Mouse (Mus musculus): ENCODE measurements around the gene Dnajc1.

The Dnajc1 gene

GRCm38 (mm10) chr2:18218500-18218899, 174.1 kb downstream of the Dnajc1 start:
- Histone ChIP-seq H3K36me3 (ENCODE audit: insufficient read depth, low read length) (peaks cover 59% of the 10 kb centered on the region), H3K4me1 (replicated peaks; ENCODE audit: low read depth, low read length) (peaks cover 3% of the 10 kb centered on the region; the same call in 1 of the 2 replicates), H3K27me3 (ENCODE audit: insufficient read depth, low read length) (no peaks in the 10 kb centered on the region), H3K9me3 (ENCODE audit: low read length) (no peaks in the 10 kb centered on the region), H3K4me3 (replicated peaks; ENCODE audit: low read length) (no peak overlapping the region)
- no peak for TF ChIP-seq POU5F1 (IDR thresholded peaks at IDR 0.05; ENCODE audit: borderline replicate concordance, low read length)
- no peak for TF ChIP-seq CTCF (conservative IDR thresholded peaks at IDR 0.05; ENCODE audit: low read length)
- no peak for TF ChIP-seq NANOG (IDR thresholded peaks at IDR 0.05; ENCODE audit: borderline replicate concordance, low read length)

DNA sequence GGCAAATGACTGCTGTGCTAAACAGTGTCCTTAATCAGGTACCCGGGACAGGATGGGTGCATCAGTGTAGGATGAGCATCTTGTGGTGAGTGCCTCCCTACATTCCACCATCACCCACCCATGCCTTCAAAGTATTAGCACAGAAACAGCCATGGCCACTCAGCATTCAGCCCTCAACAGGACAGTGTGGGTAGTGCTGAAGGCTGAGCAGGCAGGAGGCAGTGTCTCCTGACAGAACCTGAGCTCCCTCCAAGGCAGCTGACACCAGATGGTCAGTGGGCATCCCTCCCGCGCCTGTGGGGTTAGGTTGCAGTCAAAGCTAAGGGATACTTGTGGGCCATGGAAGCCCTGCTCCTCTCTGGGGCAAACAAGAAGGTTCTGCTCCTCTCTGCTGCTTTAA, 174.8 kb downstream of the Dnajc1 start:
- TF ChIP-seq POU5F1 (IDR thresholded peaks at IDR 0.05; ENCODE audit: borderline replicate concordance, low read length) (no peak), NANOG (IDR thresholded peaks at IDR 0.05; ENCODE audit: borderline replicate concordance, low read length) (no peak), CTCF (conservative IDR thresholded peaks at IDR 0.05; ENCODE audit: low read length) (no peak)
- H3K4me1 ChIP-seq (replicated peaks; ENCODE audit: low read depth, low read length), result peaks cover 8% of the 10 kb centered on the region; the same call in 1 of the 2 replicates
- peaks cover 65% of the 10 kb centered on the region for H3K36me3 ChIP-seq (ENCODE audit: insufficient read depth, low read length)
- H3K9me3 ChIP-seq (ENCODE audit: low read length), result no peaks in the 10 kb centered on the region
- no peaks in the 10 kb centered on the region for H3K27me3 ChIP-seq (ENCODE audit: insufficient read depth, low read length)
- H3K4me3 ChIP-seq (replicated peaks; ENCODE audit: low read length), result no peak overlapping the region

DNA sequence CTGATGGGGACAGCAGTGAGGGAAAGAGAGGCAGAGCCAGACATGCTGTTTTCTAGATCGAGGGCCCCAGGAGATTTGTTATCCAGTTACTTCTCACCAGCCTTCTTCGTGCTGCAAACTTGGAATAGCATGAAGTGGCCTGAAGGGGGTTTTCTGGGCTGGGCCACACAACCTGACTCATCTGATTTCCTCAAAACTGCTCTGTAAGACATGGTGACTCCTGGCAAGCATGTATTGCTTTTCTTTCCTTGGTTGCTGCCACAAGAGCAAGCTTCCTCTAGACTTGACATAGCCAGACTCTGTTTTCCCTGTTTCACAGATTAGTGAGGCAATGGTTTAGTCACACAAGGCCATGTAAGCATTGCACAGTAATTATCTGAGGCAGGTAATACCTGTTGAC, 178.6 kb downstream of the Dnajc1 start:
- H3K36me3 ChIP-seq (ENCODE audit: insufficient read depth, low read length), result peaks cover 90% of the 10 kb centered on the region
- H3K4me3 ChIP-seq (replicated peaks; ENCODE audit: low read length), result no peak overlapping the region
- H3K27me3 ChIP-seq (ENCODE audit: insufficient read depth, low read length), result no peaks in the 10 kb centered on the region
- TF ChIP-seq POU5F1 (IDR thresholded peaks at IDR 0.05; ENCODE audit: borderline replicate concordance, low read length) (no peak), NANOG (IDR thresholded peaks at IDR 0.05; ENCODE audit: borderline replicate concordance, low read length) (no peak), CTCF (conservative IDR thresholded peaks at IDR 0.05; ENCODE audit: low read length) (no peak)
- no peaks in the 10 kb centered on the region for H3K9me3 ChIP-seq (ENCODE audit: low read length)
- H3K4me1 ChIP-seq (replicated peaks; ENCODE audit: low read depth, low read length), result peaks cover 8% of the 10 kb centered on the region; the same call in 1 of the 2 replicates

- H3K4me3 ChIP-seq (replicated peaks; ENCODE audit: low read length), result no peak overlapping the region
- peaks cover 12% of the 10 kb centered on the region; the same call in 1 of the 2 replicates for H3K4me1 ChIP-seq (replicated peaks; ENCODE audit: low read depth, low read length)
- TF ChIP-seq NANOG (IDR thresholded peaks at IDR 0.05; ENCODE audit: borderline replicate concordance, low read length) (no peak), CTCF (conservative IDR thresholded peaks at IDR 0.05; ENCODE audit: low read length) (no peak), POU5F1 (IDR thresholded peaks at IDR 0.05; ENCODE audit: borderline replicate concordance, low read length) (no peak)
- no peaks in the 10 kb centered on the region for H3K9me3 ChIP-seq (ENCODE audit: low read length)
- peaks cover 94% of the 10 kb centered on the region for H3K36me3 ChIP-seq (ENCODE audit: insufficient read depth, low read length)
- no peaks in the 10 kb centered on the region for H3K27me3 ChIP-seq (ENCODE audit: insufficient read depth, low read length)
These were observed 182.7 kb downstream of the Dnajc1 start for GRCm38 (mm10) chr2:18209948-18210347.

GRCm38 (mm10) chr2:18209211-18209823, 183.3 kb downstream of the Dnajc1 start:
- no peak overlapping the region for H3K4me3 ChIP-seq (replicated peaks; ENCODE audit: low read length)
- no peaks in the 10 kb centered on the region for H3K9me3 ChIP-seq (ENCODE audit: low read length)
- peaks cover 94% of the 10 kb centered on the region for H3K36me3 ChIP-seq (ENCODE audit: insufficient read depth, low read length)
- H3K4me1 ChIP-seq (replicated peaks; ENCODE audit: low read depth, low read length), result peaks cover 9% of the 10 kb centered on the region; the same call in 1 of the 2 replicates
- no peaks in the 10 kb centered on the region for H3K27me3 ChIP-seq (ENCODE audit: insufficient read depth, low read length)
- TF ChIP-seq POU5F1 (IDR thresholded peaks at IDR 0.05; ENCODE audit: borderline replicate concordance, low read length) (no peak), CTCF (conservative IDR thresholded peaks at IDR 0.05; ENCODE audit: low read length) (no peak), NANOG (IDR thresholded peaks at IDR 0.05; ENCODE audit: borderline replicate concordance, low read length) (no peak)

- Histone ChIP-seq H3K4me3 (replicated peaks; ENCODE audit: low read length) (no peak overlapping the region), H3K4me1 (replicated peaks; ENCODE audit: low read depth, low read length) (peaks cover 9% of the 10 kb centered on the region; the same call in 1 of the 2 replicates), H3K36me3 (ENCODE audit: insufficient read depth, low read length) (peaks cover 94% of the 10 kb centered on the region), H3K9me3 (ENCODE audit: low read length) (no peaks in the 10 kb centered on the region), H3K27me3 (ENCODE audit: insufficient read depth, low read length) (no peaks in the 10 kb centered on the region)
- TF ChIP-seq CTCF (conservative IDR thresholded peaks at IDR 0.05; ENCODE audit: low read length) (no peak), NANOG (IDR thresholded peaks at IDR 0.05; ENCODE audit: borderline replicate concordance, low read length) (no peak), POU5F1 (IDR thresholded peaks at IDR 0.05; ENCODE audit: borderline replicate concordance, low read length) (no peak)
These were observed 184.1 kb downstream of the Dnajc1 start for GRCm38 (mm10) chr2:18208578-18208977.

- Histone ChIP-seq H3K36me3 (ENCODE audit: insufficient read depth, low read length) (peaks cover 84% of the 10 kb centered on the region), H3K27me3 (ENCODE audit: insufficient read depth, low read length) (no peaks in the 10 kb centered on the region), H3K9me3 (ENCODE audit: low read length) (no peaks in the 10 kb centered on the region), H3K4me1 (replicated peaks; ENCODE audit: low read depth, low read length) (0 out of 2 replicates have a peak, but pooled peaks cover 4% of the 10 kb centered on the region), H3K4me3 (replicated peaks; ENCODE audit: low read length) (no peak overlapping the region)
- no peak for TF ChIP-seq NANOG (IDR thresholded peaks at IDR 0.05; ENCODE audit: borderline replicate concordance, low read length)
- TF ChIP-seq CTCF (conservative IDR thresholded peaks at IDR 0.05; ENCODE audit: low read length), result no peak
- TF ChIP-seq POU5F1 (IDR thresholded peaks at IDR 0.05; ENCODE audit: borderline replicate concordance, low read length), result no peak
These were observed 185.8 kb downstream of the Dnajc1 start for GRCm38 (mm10) chr2:18206811-18207210.

DNA sequence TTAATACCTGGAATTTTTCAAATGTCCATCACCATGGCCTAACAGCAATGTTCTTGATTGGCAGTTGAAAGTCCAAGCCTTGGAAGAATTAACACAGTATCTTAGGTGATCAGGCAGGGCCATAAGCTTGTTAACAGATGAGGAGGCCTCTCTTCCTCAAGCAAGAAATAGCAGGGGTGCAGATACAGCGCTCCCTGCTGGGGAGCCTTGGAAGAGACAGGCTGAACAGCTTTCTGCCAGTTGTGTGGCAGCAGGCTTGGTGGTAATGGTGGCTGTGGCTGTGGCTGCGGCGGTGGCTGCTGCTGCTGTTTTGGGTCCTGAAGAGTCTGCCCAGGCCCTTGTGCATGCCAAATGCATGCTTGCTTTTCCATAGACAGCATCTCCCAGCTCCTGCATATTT, 187.5 kb downstream of the Dnajc1 start:
- H3K9me3 ChIP-seq (ENCODE audit: low read length), result no peaks in the 10 kb centered on the region
- TF ChIP-seq POU5F1 (IDR thresholded peaks at IDR 0.05; ENCODE audit: borderline replicate concordance, low read length) (no peak), CTCF (conservative IDR thresholded peaks at IDR 0.05; ENCODE audit: low read length) (peak; percentile 83)
- no peak overlapping the region for H3K4me3 ChIP-seq (replicated peaks; ENCODE audit: low read length)
- H3K36me3 ChIP-seq (ENCODE audit: insufficient read depth, low read length), result peaks cover 82% of the 10 kb centered on the region
- H3K4me1 ChIP-seq (replicated peaks; ENCODE audit: low read depth, low read length), result 0 out of 2 replicates have a peak, but pooled peaks cover 4% of the 10 kb centered on the region
- no peaks in the 10 kb centered on the region for H3K27me3 ChIP-seq (ENCODE audit: insufficient read depth, low read length)

DNA sequence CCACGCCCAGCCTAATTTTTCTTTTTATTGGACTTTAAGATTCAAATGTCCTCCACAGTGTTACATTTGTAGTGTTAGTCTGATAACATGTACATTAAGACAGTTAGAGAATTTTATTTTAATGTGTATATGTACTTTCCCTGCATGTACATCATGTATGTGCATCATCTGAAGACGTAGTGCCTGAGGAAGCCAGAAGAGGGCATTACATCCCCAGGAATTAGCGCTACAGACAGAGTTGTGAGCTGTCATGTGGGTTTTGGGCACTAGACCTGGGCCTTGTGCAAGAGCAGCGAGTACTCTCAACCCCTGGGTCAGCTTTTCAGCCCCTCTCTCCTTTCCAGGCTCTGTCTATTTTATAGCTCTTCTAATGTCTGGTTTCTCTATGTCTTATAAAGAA, 189.7 kb downstream of the Dnajc1 start:
- Histone ChIP-seq H3K9me3 (ENCODE audit: low read length) (no peaks in the 10 kb centered on the region), H3K36me3 (ENCODE audit: insufficient read depth, low read length) (peaks cover 77% of the 10 kb centered on the region), H3K4me1 (replicated peaks; ENCODE audit: low read depth, low read length) (0 out of 2 replicates have a peak, but pooled peaks cover 4% of the 10 kb centered on the region), H3K27me3 (ENCODE audit: insufficient read depth, low read length) (no peaks in the 10 kb centered on the region), H3K4me3 (replicated peaks; ENCODE audit: low read length) (no peak overlapping the region)
- TF ChIP-seq POU5F1 (IDR thresholded peaks at IDR 0.05; ENCODE audit: borderline replicate concordance, low read length) (no peak), CTCF (conservative IDR thresholded peaks at IDR 0.05; ENCODE audit: low read length) (peak; percentile 32), NANOG (IDR thresholded peaks at IDR 0.05; ENCODE audit: borderline replicate concordance, low read length) (no peak)

All from E14TG2a.4 (cell line).